In the genomic region with DNA sequence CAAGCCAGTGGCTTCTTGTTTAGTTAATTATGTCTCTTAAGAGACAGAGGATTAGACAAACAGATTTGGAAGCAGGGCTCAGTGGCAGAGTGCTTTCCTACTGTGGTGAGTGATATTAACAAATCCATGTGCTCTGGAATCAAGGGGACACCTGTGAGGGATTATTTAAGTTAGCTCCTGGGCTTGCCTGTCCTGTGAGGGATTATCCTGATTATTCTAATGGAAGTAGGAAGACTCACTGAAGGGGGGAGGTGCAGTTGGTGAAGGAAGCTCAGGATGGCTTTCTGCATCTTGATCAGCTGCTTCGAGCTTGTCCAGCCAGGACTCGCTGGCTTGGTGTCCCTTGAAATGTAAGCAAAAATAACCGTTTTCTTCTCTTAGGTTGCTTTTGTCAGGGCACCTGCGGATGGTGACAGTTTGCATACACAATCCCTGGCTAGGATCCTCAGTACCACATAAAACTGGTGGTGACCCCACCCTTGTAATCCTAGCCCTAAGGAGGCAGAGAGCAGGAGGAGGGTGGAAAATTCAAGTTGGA, we compare ENCODE assay signal across 22 mouse cellular contexts.
"Had no signal": no experiment of that assay in that cellular context is flagged by ENCODE, and none has a peak within 500 bp of the region (broad histone marks: within the 10 kb centered on the region; RNA-seq: fewer than 3 reads in every experiment).

No protein-coding gene starts in this region.

- H3K9me3 ChIP-seq: intestine, embryonic 15.5 days; kidney, embryonic 15.5 days; limb, embryonic 10.5 days; limb, embryonic 13.5 days; liver, embryonic 12.5 days; liver, embryonic 15.5 days; lung, embryonic 15.5 days; megakaryocyte, embryonic 14.5 days; midbrain, embryonic 12.5 days; neural tube, embryonic 13.5 days had no signal

- ATAC-seq: intestine, embryonic 15.5 days; liver, embryonic 12.5 days had no signal

- H3K4me1 ChIP-seq: intestine, embryonic 15.5 days had no signal

- DNase-seq: kidney, adult 11 months; kidney, adult 8-10 months; kidney, postnatal 14 days; kidney, postnatal 4 days; liver; lung, adult 18-20 months; lung, postnatal 10 days; lung, postnatal 36 days; thymus, adult 2 months; thymus, postnatal 4 days had no signal

- H3K4me2 ChIP-seq: intestine, embryonic 15.5 days; kidney, embryonic 15.5 days; limb, embryonic 13.5 days; liver, embryonic 12.5 days; liver, embryonic 15.5 days; lung, embryonic 15.5 days; midbrain, embryonic 12.5 days; neural tube, embryonic 13.5 days had no signal

- H3K9ac ChIP-seq: intestine, embryonic 15.5 days; kidney, embryonic 15.5 days; limb, embryonic 13.5 days; liver, embryonic 12.5 days; liver, embryonic 15.5 days; lung, embryonic 15.5 days; midbrain, embryonic 12.5 days; neural tube, embryonic 13.5 days had no signal

- H3K4me3 ChIP-seq: intestine, embryonic 15.5 days; kidney, embryonic 15.5 days; limb, embryonic 10.5 days; limb, embryonic 13.5 days; liver, embryonic 12.5 days; liver, embryonic 15.5 days; lung, embryonic 15.5 days; megakaryocyte, embryonic 14.5 days; midbrain, embryonic 12.5 days; myocyte; neural tube, embryonic 13.5 days had no signal

- H3K27ac ChIP-seq: intestine, embryonic 15.5 days; kidney, embryonic 15.5 days; limb, embryonic 10.5 days; limb, embryonic 13.5 days; liver, embryonic 12.5 days; liver, embryonic 15.5 days; lung, embryonic 15.5 days; midbrain, embryonic 12.5 days; neural tube, embryonic 13.5 days; stomach, postnatal 0 days had no signal

- H3K27me3 ChIP-seq: intestine, embryonic 15.5 days; kidney, embryonic 15.5 days; limb, embryonic 13.5 days; liver, embryonic 15.5 days; lung, embryonic 15.5 days; megakaryocyte, embryonic 14.5 days; neural tube, embryonic 13.5 days had no signal

- H3K36me3 ChIP-seq: intestine, embryonic 15.5 days; kidney, embryonic 15.5 days; limb, embryonic 10.5 days; limb, embryonic 13.5 days; liver, embryonic 12.5 days; liver, embryonic 15.5 days; lung, embryonic 15.5 days; midbrain, embryonic 12.5 days; neural tube, embryonic 13.5 days had no signal
